Mouse (Mus musculus): ENCODE data around the gene Tulp4.
"Not testable (repeated sequence)": the region's sequence is repeated elsewhere in the genome, so short reads cannot be mapped to it uniquely, and the experiment has no call there.

Gene Tulp4

GRCm38 (mm10) chr17:6189207-6189606 lies 83.0 kb downstream of the Tulp4 start:
- DNase-seq (ENCODE audit: low read depth) = no peak

DNA sequence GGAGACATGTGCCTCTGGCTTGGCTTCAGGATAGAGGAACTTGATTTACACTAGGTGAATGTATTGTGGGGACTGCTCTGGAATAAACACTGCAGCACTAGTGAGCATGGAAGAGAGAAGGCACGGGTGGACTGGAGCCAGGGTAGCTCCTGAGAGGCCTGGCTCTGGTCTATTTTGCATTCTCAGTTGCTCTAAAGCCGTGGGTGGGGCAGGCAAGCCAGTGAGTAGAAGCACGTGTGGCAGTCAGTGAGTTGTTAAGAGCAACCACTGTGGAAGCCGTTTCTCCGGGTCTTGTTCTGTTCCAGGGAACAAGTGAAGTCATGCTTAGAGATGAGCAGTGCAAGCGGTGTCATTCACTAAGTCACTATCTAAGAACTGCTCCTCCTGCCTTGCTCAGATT lies 86.0 kb downstream of the Tulp4 start:
- DNase-seq (ENCODE audit: low read depth) = no peak

DNA sequence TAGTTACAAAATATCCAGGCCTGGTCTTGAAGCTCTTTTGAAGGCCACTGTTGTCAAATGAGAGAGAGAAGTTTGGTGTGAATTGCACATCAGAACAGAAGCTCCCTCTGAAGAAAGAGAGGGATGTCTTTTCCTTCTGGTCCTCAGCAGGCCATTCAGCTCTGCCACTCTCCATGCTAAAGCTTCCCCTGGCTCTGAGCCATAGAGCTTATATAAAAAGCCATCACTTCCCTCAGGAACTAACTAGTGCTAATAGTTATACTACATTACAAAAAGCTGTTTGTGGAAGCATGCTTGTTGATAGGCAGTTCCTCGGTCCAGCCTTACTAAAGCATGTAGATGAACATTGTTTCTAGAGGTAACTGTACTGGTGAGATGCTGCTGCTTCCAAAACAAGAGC lies 89.2 kb downstream of the Tulp4 start:
- no peak for DNase-seq (ENCODE audit: low read depth)

GRCm38 (mm10) chr17:6197491-6197890 lies 91.3 kb downstream of the Tulp4 start:
- no peak for DNase-seq (ENCODE audit: low read depth)

- no peak for DNase-seq (ENCODE audit: low read depth)
Measured at GRCm38 (mm10) chr17:6198670-6199069, 92.4 kb downstream of the Tulp4 start.

GRCm38 (mm10) chr17:6199166-6199565 lies 92.9 kb downstream of the Tulp4 start:
- DNase-seq (ENCODE audit: low read depth) = no peak

GRCm38 (mm10) chr17:6201522-6202250 lies 95.4 kb downstream of the Tulp4 start:
- DNase-seq (ENCODE audit: low read depth) = no peak

DNA sequence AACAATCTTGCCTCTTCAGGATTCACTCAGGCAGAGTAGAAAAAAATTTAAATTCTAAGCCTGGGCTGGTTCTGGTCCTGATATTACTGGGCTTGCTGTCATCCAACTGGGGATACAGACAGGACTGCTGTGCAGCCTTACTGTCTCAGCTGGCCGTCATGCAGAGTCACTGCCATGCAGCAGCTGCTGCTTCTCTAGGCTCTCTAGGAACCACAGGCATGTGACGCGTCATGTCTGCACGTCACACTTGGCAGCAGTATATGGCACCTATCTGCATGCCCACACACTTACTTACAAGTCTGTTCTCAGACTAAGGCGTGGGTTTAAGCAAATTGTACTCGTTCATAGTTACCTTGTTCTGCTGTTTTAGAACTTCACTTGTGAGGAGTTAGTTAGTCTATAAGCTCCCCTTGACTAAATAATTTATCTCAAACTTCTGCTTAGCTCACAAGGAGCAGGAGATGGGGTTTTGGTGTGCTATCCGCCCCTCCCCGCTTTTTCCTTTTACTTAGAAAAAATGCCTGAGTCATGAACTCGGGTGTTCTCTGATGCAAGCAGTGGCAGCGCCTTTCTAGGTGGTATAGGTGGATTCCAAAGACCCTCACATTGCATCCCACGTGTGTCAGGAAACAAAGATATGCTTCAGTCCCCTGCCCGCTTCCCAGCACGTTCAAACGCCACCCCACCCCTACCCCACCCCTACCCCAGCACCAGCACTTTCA lies 96.3 kb downstream of the Tulp4 start:
- DNase-seq (ENCODE audit: low read depth) = no peak

- DNase-seq (ENCODE audit: low read depth) = no peak
Measured at GRCm38 (mm10) chr17:6203126-6203525, 96.9 kb downstream of the Tulp4 start.

DNA sequence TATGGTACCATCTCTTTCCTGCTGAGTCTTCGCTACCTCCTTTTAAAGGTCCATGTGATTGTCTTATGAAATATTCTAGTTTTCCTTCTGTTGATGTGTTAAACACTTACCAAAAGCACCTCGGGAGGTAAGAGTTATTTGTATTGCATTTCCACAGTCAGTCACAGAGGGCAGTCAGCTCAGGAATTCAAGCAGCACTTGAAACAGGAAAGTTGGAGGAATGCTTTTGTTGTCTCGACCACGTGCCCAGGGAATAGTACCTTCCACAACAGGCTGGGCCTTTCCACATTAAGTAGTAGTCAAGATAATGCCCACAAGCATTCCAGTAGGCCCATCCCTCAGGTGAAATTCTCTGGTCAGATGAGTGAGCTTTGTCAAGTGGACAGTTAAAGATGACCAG lies 97.6 kb downstream of the Tulp4 start:
- no peak for DNase-seq (ENCODE audit: low read depth)

GRCm38 (mm10) chr17:6211721-6212120 lies 105.5 kb downstream of the Tulp4 start:
- DNase-seq (ENCODE audit: low read depth) = no peak

DNA sequence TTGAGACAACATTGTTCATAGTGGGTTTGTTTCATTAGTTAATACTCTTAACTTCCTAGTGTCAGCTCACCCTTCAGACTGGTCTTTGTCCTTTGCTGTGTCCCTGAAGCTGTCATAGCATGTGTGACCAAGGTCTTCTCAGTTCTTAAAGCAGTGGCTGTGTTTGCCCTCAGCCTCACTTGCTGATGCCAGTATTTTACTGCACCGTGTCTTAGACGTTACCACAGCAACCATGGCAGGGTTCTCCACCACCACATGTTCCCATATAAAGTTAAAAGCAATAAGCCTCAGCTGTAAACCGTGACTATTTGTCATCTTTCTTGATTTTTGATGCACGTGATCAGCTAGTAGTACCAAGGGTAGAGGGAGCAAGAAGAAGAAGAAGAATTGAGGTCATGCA lies 109.4 kb downstream of the Tulp4 start:
- DNase-seq (ENCODE audit: low read depth) = no peak

GRCm38 (mm10) chr17:6216514-6216913 lies 110.3 kb downstream of the Tulp4 start:
- DNase-seq (ENCODE audit: low read depth) = no peak

DNA sequence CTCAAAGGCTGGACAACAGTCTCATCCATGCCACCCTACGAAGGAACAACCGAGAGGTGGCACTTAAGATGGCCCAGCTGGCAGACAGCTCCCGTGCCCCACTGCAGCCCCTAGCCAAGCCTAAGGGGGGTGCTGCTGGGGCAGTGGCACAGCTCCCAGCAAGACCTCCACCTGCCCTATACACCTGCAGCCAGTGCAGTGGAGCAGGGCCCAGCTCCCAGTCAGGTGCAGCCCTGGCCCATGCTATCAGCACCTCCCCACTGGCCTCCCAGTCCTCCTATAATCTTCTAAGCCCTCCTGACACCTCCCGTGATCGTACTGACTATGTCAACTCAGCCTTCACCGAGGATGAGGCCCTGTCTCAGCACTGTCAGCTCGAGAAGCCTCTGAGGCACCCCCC lies 126.4 kb downstream of the Tulp4 start:
- DNase-seq (ENCODE audit: low read depth) = not testable (repeated sequence)

DNA sequence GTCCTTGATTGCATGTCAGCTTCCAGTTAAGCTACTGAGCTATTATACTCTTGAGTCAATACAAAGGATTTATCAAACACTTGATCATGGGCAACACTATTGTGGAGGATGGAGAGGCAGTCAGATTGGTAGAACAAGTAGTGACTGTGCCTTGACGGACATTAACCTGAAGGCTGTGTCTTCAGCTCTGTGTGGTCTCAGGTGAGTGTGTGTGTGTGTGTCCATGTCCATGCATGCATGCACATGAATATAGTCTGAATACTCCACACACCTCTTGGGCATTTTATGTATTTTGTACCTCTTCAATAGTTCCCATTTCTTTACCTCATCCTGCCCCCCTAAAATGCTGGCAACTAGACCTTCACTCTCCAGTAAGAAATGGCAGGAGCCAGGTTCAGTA lies 145.1 kb downstream of the Tulp4 start:
- DNase-seq (ENCODE audit: low read depth) = not testable (repeated sequence)

DNA sequence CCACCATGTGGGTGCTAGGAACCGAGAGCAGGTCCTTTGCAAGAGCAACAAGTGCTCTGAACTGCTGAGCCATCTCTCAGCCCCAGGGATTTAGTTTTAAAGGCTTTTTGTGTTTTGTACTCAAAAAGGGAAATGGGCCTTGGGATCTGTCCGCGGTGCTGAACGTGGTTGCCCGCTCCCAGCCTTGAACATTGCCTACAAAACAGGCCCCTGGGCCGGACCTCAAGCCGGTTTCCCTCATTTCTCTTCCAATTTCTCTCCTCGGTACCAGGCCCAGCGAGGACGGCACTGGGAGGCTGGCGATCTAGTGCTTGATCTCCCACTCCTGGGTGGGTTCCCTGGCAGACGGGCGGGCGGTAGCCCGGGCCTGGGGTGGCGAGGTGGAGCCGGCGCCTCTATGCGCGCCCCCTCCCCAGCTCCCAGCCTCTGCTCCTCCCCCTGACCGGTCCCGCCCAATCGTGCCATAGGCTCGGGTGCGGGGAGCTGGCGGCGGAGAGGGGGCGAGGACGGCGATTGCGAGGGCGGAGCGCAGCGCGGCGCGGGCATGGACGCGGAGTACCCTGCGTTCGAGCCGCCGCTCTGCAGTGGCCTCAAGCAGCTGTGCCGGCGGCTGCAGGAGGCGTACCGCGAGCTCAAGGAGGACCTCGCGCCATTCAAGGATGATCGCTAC lies 150.3 kb downstream of the Tulp4 start, which contains the start of gene Tmem181a:
Gene Tmem181a, plus strand, starts transcription at position 461 of the 670 bp plus-strand sequence.
- DNase-seq (ENCODE audit: low read depth) = not testable (repeated sequence)

GRCm38 (mm10) chr17:6257070-6257456 lies 150.8 kb downstream of the Tulp4 start:
- not testable (repeated sequence) for DNase-seq (ENCODE audit: low read depth)

DNA sequence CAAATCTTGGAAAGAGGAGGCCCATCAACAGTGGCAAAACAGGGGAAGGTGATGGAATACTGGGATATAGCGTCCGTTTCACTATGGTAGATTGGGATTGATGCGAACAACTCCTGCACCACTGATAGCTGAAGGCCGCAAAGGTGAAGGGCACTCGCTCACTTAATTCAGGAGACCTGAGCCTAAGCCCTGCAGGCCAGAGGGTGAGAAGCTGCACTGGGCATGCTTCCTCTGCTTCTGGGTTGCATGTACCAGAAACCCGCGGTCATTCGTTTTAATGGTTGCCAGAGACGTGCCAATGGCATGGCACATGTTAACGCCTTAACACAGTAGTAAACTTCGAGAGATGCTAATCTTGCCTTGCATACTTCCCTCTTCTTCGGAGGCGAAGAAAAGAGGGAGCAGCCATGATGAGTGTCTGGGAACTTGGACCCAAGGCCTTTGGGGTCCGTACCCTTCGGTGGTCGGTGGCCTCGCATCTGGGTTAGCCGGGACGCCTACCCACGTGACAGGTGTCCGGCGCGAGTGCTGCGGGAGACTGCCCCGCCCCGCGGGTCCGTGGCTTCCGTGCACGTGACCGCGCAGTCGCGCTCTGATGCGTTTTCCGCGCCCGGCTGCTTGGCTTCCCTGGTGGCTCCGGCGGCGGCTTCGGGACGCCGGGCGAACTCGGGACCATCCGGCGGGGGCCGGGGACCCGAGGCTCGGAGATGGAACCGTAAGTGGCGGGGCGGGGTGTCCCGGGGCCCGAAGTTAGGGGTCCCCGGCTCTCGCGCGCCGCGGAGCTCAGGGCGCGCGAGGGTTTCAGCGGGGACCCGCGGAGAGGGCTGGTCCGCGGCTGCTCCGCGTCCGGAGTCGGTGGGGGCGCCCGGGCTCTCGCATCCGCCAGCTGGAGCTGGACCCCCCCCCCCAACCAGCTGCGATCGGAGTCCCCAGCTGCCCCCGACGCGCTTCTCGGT lies 163.9 kb downstream of the Tulp4 start:
- not testable (repeated sequence) for DNase-seq (ENCODE audit: low read depth)

DNA sequence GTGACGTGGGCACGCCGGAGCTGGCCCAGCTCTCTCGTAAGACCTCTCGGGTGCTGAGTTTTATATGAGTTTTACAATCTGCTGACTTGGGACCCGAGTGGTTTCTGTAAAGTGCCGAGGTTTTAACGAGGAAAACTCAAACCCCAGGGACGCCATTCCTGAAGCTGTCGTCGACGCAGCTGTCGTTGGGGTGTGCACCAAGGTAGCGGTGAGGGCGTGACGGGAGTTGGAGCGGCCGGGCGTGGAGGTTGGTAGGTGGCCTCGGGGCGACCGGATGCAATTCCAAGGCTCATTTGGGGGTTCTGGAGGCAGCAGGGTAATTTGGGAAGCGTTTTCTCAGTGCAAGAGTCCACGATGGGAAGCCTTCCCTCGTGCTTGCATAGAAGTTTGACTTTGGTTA lies 164.6 kb downstream of the Tulp4 start:
- not testable (repeated sequence) for DNase-seq (ENCODE audit: low read depth)

DNA sequence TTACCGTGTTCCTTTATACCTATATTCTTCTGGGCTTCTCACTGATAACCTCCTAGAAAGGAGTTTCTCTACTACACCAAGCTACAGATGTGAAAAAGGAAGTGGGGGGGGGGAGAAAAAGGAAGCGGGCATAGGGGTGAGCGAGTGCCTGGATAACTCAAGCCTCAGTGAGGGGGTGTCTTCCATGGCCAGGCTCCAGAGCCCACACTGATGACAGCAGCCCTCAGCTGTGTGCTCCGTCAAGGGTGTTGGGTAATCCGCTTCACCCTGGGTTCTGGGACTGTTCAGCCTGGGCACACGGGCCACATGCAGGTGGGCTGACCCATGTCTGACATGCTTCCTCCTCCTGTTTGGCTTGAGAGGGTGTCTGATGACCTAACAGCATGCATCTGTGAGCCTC lies 165.7 kb downstream of the Tulp4 start:
- DNase-seq (ENCODE audit: low read depth) = not testable (repeated sequence)

DNA sequence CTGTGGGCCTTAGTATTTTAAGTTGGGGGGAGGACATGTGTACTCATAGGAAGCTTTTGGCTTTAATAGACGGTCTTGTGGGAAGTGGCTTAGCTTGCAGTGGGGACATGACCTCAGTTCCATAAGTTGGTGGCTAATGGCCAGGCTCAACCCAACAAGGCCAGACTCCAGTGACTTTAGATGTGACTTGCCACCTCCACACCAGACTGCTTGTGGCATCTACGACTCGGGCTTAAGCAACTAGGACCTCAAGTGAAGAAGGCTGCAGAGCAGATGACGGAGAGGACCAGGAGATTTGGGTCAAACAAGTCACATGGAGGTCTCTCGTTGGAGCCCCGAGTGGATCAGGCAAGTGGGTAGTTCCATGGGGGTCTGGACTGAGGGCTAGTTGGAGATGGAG lies 168.5 kb downstream of the Tulp4 start:
- DNase-seq (ENCODE audit: low read depth) = not testable (repeated sequence)

- not testable (repeated sequence) for DNase-seq (ENCODE audit: low read depth)
Measured at GRCm38 (mm10) chr17:6279205-6279604, 173.0 kb downstream of the Tulp4 start.
